Mouse (Mus musculus) intestine, postnatal 0 days (tissue): ENCODE data around the gene Lancl1. TPM values are rescaled to one million over a fixed set of nuclear protein-coding genes. Genes with fewer than 3 reads are reported as not detected.

Source experiments
- ATAC-seq: fragments of 200-750 bp; cut with Nextera tagmentation; 2 replicates; pipeline ENCODE4 v1.8.0; 2017; ENCODE audit warnings: mild to moderate bottlenecking, moderate TSS enrichment, moderate library complexity
- H3K27ac ChIP-seq: fragments of 300-500 bp; sonication (generic); 2 replicates; pipeline ENCODE4 v1.5.1; 2014; ENCODE audit warnings: mild to moderate bottlenecking, low read depth, low read length, moderate library complexity
- H3K27me3 ChIP-seq: fragments of 300-500 bp; sonication (generic); replicated peaks from 2 replicates; pipeline ENCODE4 v1.6.1; 2014; ENCODE audit warnings: low read length, mixed read lengths; ENCODE audit not compliant: control insufficient read depth, insufficient read depth
- H3K36me3 ChIP-seq: fragments of 300-500 bp; sonication (generic); 2 replicates; pipeline ENCODE4 v1.6.1; 2014; ENCODE audit warnings: mild to moderate bottlenecking, moderate library complexity; ENCODE audit not compliant: control insufficient read depth, insufficient read depth
- H3K4me1 ChIP-seq: fragments of 300-500 bp; sonication (generic); replicated peaks from 2 replicates; pipeline ENCODE4 v1.6.1; 2014; ENCODE audit warnings: antibody characterized with exemption, low read length, mixed read lengths; ENCODE audit not compliant: control insufficient read depth, insufficient read depth
- H3K4me2 ChIP-seq: fragments of 300-500 bp; sonication (generic); replicated peaks from 2 replicates; pipeline ENCODE4 v1.6.1; 2014; ENCODE audit warnings: low read depth, mild to moderate bottlenecking, moderate library complexity
- H3K4me3 ChIP-seq: fragments of 300-500 bp; sonication (generic); 2 replicates; pipeline ENCODE4 v1.5.1; 2014; ENCODE audit warnings: low read depth, low read length
- H3K9ac ChIP-seq: fragments of 300-500 bp; sonication (generic); 2 replicates; pipeline ENCODE4 v1.6.1; 2014; ENCODE audit warnings: mild to moderate bottlenecking, low read depth, low read length
- H3K9me3 ChIP-seq: fragments of 300-500 bp; sonication (generic); 2 replicates; pipeline ENCODE4 v1.6.1; 2016; ENCODE audit warnings: mixed run types; ENCODE audit not compliant: control insufficient read depth
- CTCF ChIP-seq: sonication (generic); IDR thresholded peaks from 2 replicates; pipeline ENCODE4 v1.5.1; 2016; ENCODE audit warnings: low read depth, mild to moderate bottlenecking, control low read depth, antibody characterized with exemption, moderate library complexity
- WGBS: fragments of 180-500 bp; shearing (Covaris S2); extraction: QIAGEN DNeasy Blood & Tissue Kit; methylation state at CpG from one replicate; pipeline ENCODE4 v1.1.7; 2014; 5-methylcytosine and 5-hydroxymethylcytosine counted together
- polyA plus RNA-seq: library from polyadenylated mRNA; unstranded; fragments of >200 nt; fragmentation: Nextera tagmentation; extraction: Ambion mirVana; gene quantifications from 2 replicates; pipeline ENCODE4 v1.2.1, GENCODE M21; 2015

The Lancl1 gene
- polyA plus RNA-seq, 1 experiment from 2014 or later, result 32.9 TPM

GRCm38 (mm10) chr1:66957361-66957760 lies 81.3 kb downstream of the Lancl1 start:
- Histone ChIP-seq H3K4me2 (no peak overlapping the region), H3K4me3 (no peak overlapping the region), H3K9ac (no peak overlapping the region), H3K36me3 (no peaks in the 10 kb centered on the region), H3K27me3 (no peaks in the 10 kb centered on the region), H3K4me1 (no peaks in the 10 kb centered on the region), H3K27ac (no peak overlapping the region), H3K9me3 (no peaks in the 10 kb centered on the region; the same call in 1 of the 2 replicates)
- ATAC-seq, result no peak
- TF ChIP-seq CTCF, result no peak
- WGBS, result 81% methylated on average over 3 of the region's 3 CpGs

GRCm38 (mm10) chr1:66951086-66951485 lies 87.6 kb downstream of the Lancl1 start:
- 82% methylated on average over 3 of the region's 3 CpGs for WGBS
- no peak for ATAC-seq
- no peak overlapping the region for H3K27ac ChIP-seq
- no peak for TF ChIP-seq CTCF
- H3K36me3 ChIP-seq, result no peaks in the 10 kb centered on the region
- no peaks in the 10 kb centered on the region for H3K27me3 ChIP-seq
- no peak overlapping the region for H3K9ac ChIP-seq
- no peaks in the 10 kb centered on the region for H3K4me1 ChIP-seq
- no peaks in the 10 kb centered on the region; the same call in 1 of the 2 replicates for H3K9me3 ChIP-seq
- no peak overlapping the region for H3K4me2 ChIP-seq
- no peak overlapping the region for H3K4me3 ChIP-seq

Other genes starting within 250 kb of the Lancl1 start
- gene Kansl1l, start 221.3 kb downstream of the Lancl1 start, polyA plus RNA-seq, result 7.2 TPM in 2 replicates
- 610 and 613 TPM in 2 replicates for gene Acadl, start 175.6 kb downstream of the Lancl1 start, polyA plus RNA-seq
- 8.7 and 10.3 TPM in 2 replicates for gene Myl1, start 93.5 kb downstream of the Lancl1 start, polyA plus RNA-seq
- 217 and 240 TPM in 2 replicates for gene Cps1, start 84.2 kb upstream of the Lancl1 start, polyA plus RNA-seq